Mouse (Mus musculus) heart, postnatal 0 days (tissue): ENCODE measurements around the gene Tmem26. TPM values are rescaled to one million over a fixed set of nuclear protein-coding genes. Genes with fewer than 3 reads are reported as not detected.

Source experiments
- ATAC-seq: fragments of 200-750 bp; cut with Nextera tagmentation; 2 replicates; pipeline ENCODE4 v1.8.0; 2017; ENCODE audit warnings: low read depth, moderate number of reproducible peaks, moderate library complexity; ENCODE audit not compliant: insufficient read depth
- DNase-seq: peaks from one replicate; pipeline ENCODE4 v3.0.0-alpha.2; 2016; ENCODE audit warnings: low spot score
- H3K27ac ChIP-seq: fragments of 300-500 bp; sonication (generic); 2 replicates; pipeline ENCODE4 v1.5.1; 2014; ENCODE audit warnings: low read depth, mild to moderate bottlenecking
- H3K27me3 ChIP-seq: fragments of 300-500 bp; sonication (generic); 2 replicates; pipeline ENCODE4 v1.6.1; 2014; ENCODE audit warnings: low read length, mixed read lengths; ENCODE audit not compliant: control insufficient read depth, insufficient read depth
- H3K36me3 ChIP-seq: fragments of 300-500 bp; sonication (generic); replicated peaks from 2 replicates; pipeline ENCODE4 v1.6.1; 2014; ENCODE audit warnings: low read length, mixed read lengths; ENCODE audit not compliant: control insufficient read depth, insufficient read depth
- H3K4me1 ChIP-seq: fragments of 300-500 bp; sonication (generic); 2 replicates; pipeline ENCODE4 v1.6.1; 2014; ENCODE audit warnings: antibody characterized with exemption; ENCODE audit not compliant: control insufficient read depth, insufficient read depth
- H3K4me2 ChIP-seq: fragments of 300-500 bp; sonication (generic); 2 replicates; pipeline ENCODE4 v1.6.1; 2014; ENCODE audit warnings: low read depth, mild to moderate bottlenecking, low read length, moderate library complexity
- H3K4me3 ChIP-seq: fragments of 300-500 bp; sonication (generic); 2 replicates; pipeline ENCODE4 v1.5.1; 2014; ENCODE audit warnings: low read depth, low read length
- H3K9ac ChIP-seq: fragments of 300-500 bp; sonication (generic); replicated peaks from 2 replicates; pipeline ENCODE4 v1.6.1; 2014; ENCODE audit warnings: low read depth, low read length, mixed read lengths
- H3K9me3 ChIP-seq: fragments of 300-500 bp; sonication (generic); replicated peaks from 2 replicates; pipeline ENCODE4 v1.6.1; 2016; ENCODE audit warnings: low read length; ENCODE audit not compliant: control insufficient read depth
- CTCF ChIP-seq: IDR thresholded peaks from 2 replicates; pipeline ENCODE4 v1.5.1; 2016; ENCODE audit warnings: antibody characterized with exemption, control low read depth, low read depth
- EP300 ChIP-seq: IDR thresholded peaks from 2 replicates; pipeline ENCODE4 v1.6.1; 2016; ENCODE audit warnings: antibody characterized with exemption, low read depth
- WGBS: fragments of 180-500 bp; shearing (Covaris S2); extraction: QIAGEN DNeasy Blood & Tissue Kit; methylation state at CpG from one replicate; pipeline ENCODE4 v1.1.7; 2014; 5-methylcytosine and 5-hydroxymethylcytosine counted together
- polyA plus RNA-seq: library from polyadenylated mRNA; unstranded; fragments of >200 nt; fragmentation: Nextera tagmentation; extraction: Ambion mirVana; gene quantifications from 2 replicates; pipeline ENCODE4 v1.2.1, GENCODE M21; 2015
- total RNA-seq: library from RNA; depleted of rRNA; stranded (reverse); fragments of >200 nt; gene quantifications from 2 replicates; pipeline ENCODE4 v1.2.3, GENCODE M21; 2014; ENCODE audit warnings: low replicate concordance

Gene Tmem26
- total and polyA plus RNA-seq, 2 experiments from 2014 or later: 0.23 to 0.82 TPM

- Histone ChIP-seq H3K27me3 (no peaks in the 10 kb centered on the region), H3K4me3 (no peak overlapping the region), H3K27ac (no peak overlapping the region), H3K9me3 (no peaks in the 10 kb centered on the region), H3K4me1 (no peaks in the 10 kb centered on the region), H3K36me3 (no peaks in the 10 kb centered on the region), H3K4me2 (no peak overlapping the region), H3K9ac (no peak overlapping the region)
- TF ChIP-seq CTCF (no peak), EP300 (no peak)
- WGBS: 83% methylated on average over 7 of the region's 7 CpGs
- DNase-seq: no peak
- no peak for ATAC-seq
Observed at GRCm38 (mm10) chr10:68750921-68751320, 27.5 kb downstream of the Tmem26 start.

- no peak overlapping the region for H3K9ac ChIP-seq
- no peak for DNase-seq
- H3K4me3 ChIP-seq: no peak overlapping the region
- no peaks in the 10 kb centered on the region for H3K27me3 ChIP-seq
- no peaks in the 10 kb centered on the region for H3K9me3 ChIP-seq
- peak; percentile 17; the same call in 1 of the 2 replicates for TF ChIP-seq CTCF
- no peak for TF ChIP-seq EP300
- no peak overlapping the region for H3K27ac ChIP-seq
- no peak overlapping the region for H3K4me2 ChIP-seq
- no peak for ATAC-seq
- no peaks in the 10 kb centered on the region for H3K4me1 ChIP-seq
- WGBS: 25% methylated on average over 5 of the region's 5 CpGs
- H3K36me3 ChIP-seq: no peaks in the 10 kb centered on the region
Observed at GRCm38 (mm10) chr10:68759238-68759637, 35.8 kb downstream of the Tmem26 start.

- ATAC-seq (no peak), DNase-seq (no peak)
- no peak overlapping the region for H3K9ac ChIP-seq
- H3K27ac ChIP-seq: no peak overlapping the region
- no peaks in the 10 kb centered on the region for H3K27me3 ChIP-seq
- TF ChIP-seq CTCF (no peak), EP300 (no peak)
- WGBS: 75% methylated on average over 7 of the region's 7 CpGs
- no peaks in the 10 kb centered on the region for H3K36me3 ChIP-seq
- no peak overlapping the region for H3K4me3 ChIP-seq
- no peaks in the 10 kb centered on the region for H3K9me3 ChIP-seq
- H3K4me1 ChIP-seq: no peaks in the 10 kb centered on the region
- H3K4me2 ChIP-seq: no peak overlapping the region
Observed at GRCm38 (mm10) chr10:68759789-68760188, 36.3 kb downstream of the Tmem26 start.

GRCm38 (mm10) chr10:68781067-68781868 is 57.8 kb downstream of the Tmem26 start:
- Histone ChIP-seq H3K4me2 (no peak overlapping the region), H3K27ac (no peak overlapping the region)
- WGBS: 65% methylated on average over 9 of the region's 9 CpGs

GRCm38 (mm10) chr10:68782724-68783123 is 59.3 kb downstream of the Tmem26 start:
- DNase-seq (no peak), ATAC-seq (no peak)
- H3K27me3 ChIP-seq: no peaks in the 10 kb centered on the region
- no peaks in the 10 kb centered on the region for H3K36me3 ChIP-seq
- no peaks in the 10 kb centered on the region for H3K4me1 ChIP-seq
- H3K4me3 ChIP-seq: no peak overlapping the region
- no peak overlapping the region for H3K9ac ChIP-seq
- H3K9me3 ChIP-seq: no peaks in the 10 kb centered on the region
- TF ChIP-seq CTCF: no peak
- TF ChIP-seq EP300: no peak
- H3K4me2 ChIP-seq: no peak overlapping the region
- no peak overlapping the region for H3K27ac ChIP-seq
- 83% methylated on average over 6 of the region's 6 CpGs for WGBS

More at GRCm38 (mm10) chr10:68781067-68781868, 57.8 kb downstream of the Tmem26 start:
- no peaks in the 10 kb centered on the region for H3K9me3 ChIP-seq
- ATAC-seq: no peak
- no peak for DNase-seq
- no peak for TF ChIP-seq CTCF
- no peak for TF ChIP-seq EP300
- H3K36me3 ChIP-seq: no peaks in the 10 kb centered on the region
- no peaks in the 10 kb centered on the region for H3K27me3 ChIP-seq
- no peaks in the 10 kb centered on the region for H3K4me1 ChIP-seq
- no peak overlapping the region for H3K9ac ChIP-seq
- no peak overlapping the region for H3K4me3 ChIP-seq

GRCm38 (mm10) chr10:68783856-68784255 is 60.4 kb downstream of the Tmem26 start:
- H3K9me3 ChIP-seq: no peaks in the 10 kb centered on the region
- no peaks in the 10 kb centered on the region for H3K36me3 ChIP-seq
- H3K4me3 ChIP-seq: no peak overlapping the region
- no peaks in the 10 kb centered on the region for H3K4me1 ChIP-seq
- H3K27ac ChIP-seq: no peak overlapping the region
- ATAC-seq: no peak
- no peak overlapping the region for H3K9ac ChIP-seq
- 79% methylated on average over 2 of the region's 2 CpGs for WGBS
- TF ChIP-seq CTCF (no peak), EP300 (no peak)
- no peaks in the 10 kb centered on the region for H3K27me3 ChIP-seq
- no peak for DNase-seq
- H3K4me2 ChIP-seq: no peak overlapping the region
